Mouse (Mus musculus) G1E (cell line): ENCODE measurements around the gene Spast. TPM values are rescaled to one million over a fixed set of nuclear protein-coding genes. Genes with fewer than 3 reads are reported as not detected.

Experiments used
- ATAC-seq: 2 replicates; pipeline ENCODE4 v1.8.0; 2016; ENCODE audit warnings: mild to moderate bottlenecking; ENCODE audit not compliant: insufficient number of reproducible peaks, poor library complexity, low FRiP score, severe bottlenecking; ENCODE audit errors: extremely low read depth
- DNase-seq: peaks from one replicate; pipeline ENCODE4 v3.0.0; 2012; ENCODE audit warnings: low spot score
- H3K27me3 ChIP-seq: 2 replicates; pipeline ENCODE4 v1.6.1; 2012; ENCODE audit warnings: mild to moderate bottlenecking, low read length, inconsistent platforms; ENCODE audit not compliant: insufficient read depth
- H3K36me3 ChIP-seq: replicated peaks from 2 replicates; pipeline ENCODE3; 2012; ENCODE audit warnings: mild to moderate bottlenecking, inconsistent platforms
- H3K4me1 ChIP-seq: 2 replicates; pipeline ENCODE4 v1.6.1; 2012; ENCODE audit warnings: low read depth, low read length, inconsistent platforms, mixed read lengths; ENCODE audit not compliant: insufficient read depth
- H3K4me3 ChIP-seq: 2 replicates; pipeline ENCODE4 v1.5.1; 2012; ENCODE audit warnings: low read depth, mild to moderate bottlenecking, inconsistent platforms, low read length, moderate library complexity, mixed read lengths
- H3K9me3 ChIP-seq: replicated peaks from 2 replicates; pipeline ENCODE4 v1.6.1; 2012; ENCODE audit warnings: inconsistent platforms
- CTCF ChIP-seq: IDR thresholded peaks from 2 replicates; pipeline ENCODE4 v1.5.1; 2012; ENCODE audit warnings: low read depth, low read length, inconsistent platforms, mixed read lengths
- GATA1 ChIP-seq: IDR thresholded peaks from 2 replicates; pipeline ENCODE4 v1.6.1; 2012; ENCODE audit warnings: borderline replicate concordance, low read length, inconsistent platforms, mixed read lengths
- GATA2 ChIP-seq: IDR thresholded peaks from 2 replicates; pipeline ENCODE4 v1.6.1; 2012; ENCODE audit warnings: low read depth, low read length, inconsistent platforms, borderline replicate concordance
- POLR2AphosphoS5 ChIP-seq: IDR thresholded peaks from 2 replicates; pipeline ENCODE4 v1.6.1; 2012; ENCODE audit warnings: low read depth, low read length, inconsistent platforms; ENCODE audit not compliant: insufficient replicate concordance
- TAL1 ChIP-seq: conservative IDR thresholded peaks from 2 replicates; pipeline ENCODE4 v1.6.1; 2012; ENCODE audit warnings: low read depth, low read length, inconsistent platforms, mixed read lengths
- polyA plus RNA-seq: library from polyadenylated mRNA; stranded (reverse); fragments of >175 nt; gene quantifications from 2 replicates; pipeline ENCODE4 v1.2.3, GENCODE M21; 2012
- total RNA-seq, 2 experiments: library from RNA; stranded (forward) in 1 of 2; stranded (reverse) in 1 of 2; fragments of 200-1000 nt in 1 of 2; fragments of >200 nt in 1 of 2; fragmentation: Nextera tagmentation in 1 of 2; gene quantifications; 2 replicates each; pipeline ENCODE4 v1.2.3; 2014 to 2017

The Spast gene
- total and polyA plus RNA-seq, 3 experiments: 7.9 to 33.9 (median 31.2) TPM

DNA sequence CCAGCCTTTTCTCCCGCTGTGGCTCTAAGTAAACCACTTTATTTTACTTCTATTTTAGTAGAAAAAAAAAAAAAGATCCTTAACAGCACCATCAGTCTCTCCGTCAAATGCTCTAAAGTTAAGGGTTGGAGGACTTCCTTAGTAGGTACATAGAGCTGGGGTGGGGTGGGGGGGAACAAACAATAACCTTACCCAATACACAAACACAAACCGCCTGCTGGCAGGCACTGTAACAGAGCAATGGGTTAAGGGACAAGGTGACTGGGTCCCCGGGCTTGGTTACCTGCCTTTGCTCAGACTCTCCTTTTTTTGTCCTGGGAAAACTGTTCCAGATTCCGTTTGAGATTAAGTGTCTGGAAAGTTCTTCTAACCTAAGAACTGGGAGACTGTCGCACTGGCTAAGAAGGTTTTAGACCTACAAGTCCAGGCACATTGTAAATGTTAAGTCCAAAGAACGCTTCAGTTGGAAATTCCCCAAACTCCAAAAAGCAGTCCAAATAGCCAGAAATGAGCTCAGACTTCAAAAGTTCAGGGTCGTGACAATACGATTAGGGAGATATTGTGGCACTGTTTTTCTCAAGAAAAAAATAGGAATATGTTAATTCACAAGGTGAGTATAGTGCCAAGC lies 7.6 kb upstream of the Spast start:
- H3K36me3 ChIP-seq: no peaks in the 10 kb centered on the region
- no peak for TF ChIP-seq POLR2AphosphoS5
- TF ChIP-seq TAL1: no peak
- TF ChIP-seq GATA2: no peak
- TF ChIP-seq GATA1: no peak
- TF ChIP-seq CTCF: no peak
- DNase-seq: no peak
- no peak overlapping the region for H3K4me3 ChIP-seq
- ATAC-seq: no peak
- no peaks in the 10 kb centered on the region for H3K27me3 ChIP-seq
- H3K4me1 ChIP-seq: no peaks in the 10 kb centered on the region
- H3K9me3 ChIP-seq: no peaks in the 10 kb centered on the region

DNA sequence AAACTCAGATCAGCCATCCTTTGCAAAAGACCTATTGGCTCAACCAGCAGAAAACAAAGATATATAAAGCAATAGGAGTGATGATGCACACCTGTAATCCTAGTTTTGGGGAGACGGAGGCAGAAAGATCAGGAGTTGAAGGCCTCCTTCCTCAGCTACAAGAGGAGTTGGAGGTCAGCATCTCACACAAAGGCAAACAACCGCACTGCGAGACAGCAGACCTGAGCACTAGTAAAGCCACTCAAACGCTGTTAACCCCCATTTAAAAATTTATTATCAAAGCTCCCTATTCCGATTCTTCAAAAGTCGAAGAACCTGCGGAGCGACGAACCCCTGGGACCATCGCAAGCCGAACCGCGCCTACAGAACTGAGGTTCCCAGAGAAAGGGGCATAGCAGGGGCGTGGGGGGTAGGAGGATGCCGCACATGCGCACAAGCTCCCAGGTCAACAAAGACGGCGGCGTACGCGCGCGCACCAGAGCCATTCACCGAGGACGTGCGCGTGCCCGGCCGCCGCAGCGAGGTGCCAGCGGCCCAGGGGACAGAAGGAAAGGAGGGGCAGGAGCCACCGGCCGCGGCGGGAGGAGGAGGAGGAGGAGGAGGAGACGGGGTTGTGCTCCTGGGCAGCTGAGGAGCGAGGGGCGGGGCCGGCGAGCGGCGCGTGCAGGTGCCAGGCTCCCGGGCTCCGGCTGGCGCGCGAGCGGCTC lies 409 bp upstream of the Spast start:
- Histone ChIP-seq H3K9me3 (no peaks in the 10 kb centered on the region), H3K4me1 (peaks cover 26% of the 10 kb centered on the region), H3K36me3 (peaks cover 10% of the 10 kb centered on the region), H3K27me3 (no peaks in the 10 kb centered on the region), H3K4me3 (peak overlapping the region; percentile 83)
- peak; percentile 94 for ATAC-seq
- peak; percentile 81 for DNase-seq
- TF ChIP-seq POLR2AphosphoS5: no peak
- no peak for TF ChIP-seq TAL1
- no peak for TF ChIP-seq CTCF
- no peak for TF ChIP-seq GATA2
- no peak for TF ChIP-seq GATA1

DNA sequence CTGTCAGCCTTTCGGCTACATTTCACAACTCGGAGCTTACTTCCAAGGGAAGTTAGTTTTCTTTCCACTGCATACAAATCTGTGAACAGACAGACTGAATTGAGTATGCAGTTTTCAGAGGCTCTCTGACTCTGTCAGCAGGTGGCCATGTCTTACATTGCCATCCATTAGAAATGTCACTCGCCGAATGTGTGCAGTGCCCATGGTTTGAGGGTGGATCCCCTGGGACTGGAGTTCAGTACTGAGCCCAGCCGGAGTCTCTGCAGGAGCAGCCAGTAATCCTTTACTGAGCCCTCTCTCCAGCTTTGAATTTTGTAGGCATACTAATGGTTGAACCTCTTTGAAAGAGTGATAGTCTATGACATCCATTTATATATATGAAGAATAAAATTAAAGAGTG lies 2.4 kb downstream of the Spast start:
- Histone ChIP-seq H3K9me3 (no peaks in the 10 kb centered on the region), H3K4me1 (peaks cover 26% of the 10 kb centered on the region), H3K27me3 (no peaks in the 10 kb centered on the region), H3K36me3 (peaks cover 19% of the 10 kb centered on the region), H3K4me3 (no peak overlapping the region)
- DNase-seq: no peak
- ATAC-seq: no peak
- TF ChIP-seq GATA2 (no peak), GATA1 (no peak), POLR2AphosphoS5 (no peak)

DNA sequence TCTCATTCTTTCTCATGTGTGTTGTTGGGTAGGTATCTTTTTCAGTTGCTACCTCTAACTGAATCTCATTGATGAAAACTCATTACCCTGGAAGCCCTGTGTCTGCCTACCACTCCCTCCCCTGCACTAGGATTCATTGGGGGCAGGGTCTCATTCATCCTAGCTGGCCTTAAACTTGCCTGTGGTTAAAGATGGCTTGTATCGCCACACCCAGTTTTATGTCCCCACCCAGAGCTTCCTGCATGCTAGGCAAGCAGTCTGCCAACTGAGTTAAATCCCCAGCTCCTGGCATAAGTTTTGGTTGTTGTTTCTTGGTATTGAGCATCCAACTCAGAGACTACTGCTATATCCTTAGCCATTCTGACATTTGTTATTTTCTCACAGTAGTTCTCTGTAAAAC lies 24.8 kb downstream of the Spast start:
- TF ChIP-seq CTCF (no peak), TAL1 (no peak), GATA1 (no peak), GATA2 (no peak), POLR2AphosphoS5 (no peak)
- peaks cover 60% of the 10 kb centered on the region for H3K36me3 ChIP-seq
- no peak for DNase-seq

DNA sequence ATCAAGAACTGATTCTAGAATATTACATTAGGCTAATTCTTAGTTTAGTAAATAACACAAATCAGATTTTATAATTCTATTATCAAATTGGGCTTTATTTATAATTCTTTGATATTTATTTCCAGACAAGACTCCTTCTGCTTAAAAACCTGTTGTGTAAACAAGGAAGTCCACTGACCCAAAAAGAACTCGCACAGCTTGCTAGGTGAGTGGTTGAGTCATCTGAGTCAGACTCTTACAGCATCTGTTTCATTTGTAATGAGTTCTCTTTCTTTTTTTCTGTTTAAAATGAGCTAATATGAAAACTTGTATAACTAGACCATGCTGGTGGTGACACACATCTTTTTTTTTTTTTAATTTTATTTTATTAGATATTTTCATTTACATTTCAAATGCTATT lies 38.1 kb downstream of the Spast start:
- TF ChIP-seq GATA1: no peak
- TF ChIP-seq POLR2AphosphoS5: no peak
- no peak for TF ChIP-seq TAL1
- no peak for TF ChIP-seq CTCF
- no peak for TF ChIP-seq GATA2
- Histone ChIP-seq H3K4me3 (no peak overlapping the region), H3K9me3 (no peaks in the 10 kb centered on the region), H3K36me3 (peaks cover 64% of the 10 kb centered on the region), H3K27me3 (no peaks in the 10 kb centered on the region), H3K4me1 (no peaks in the 10 kb centered on the region)
- ATAC-seq (no peak), DNase-seq (no peak)

More for the DNA sequence above, 24.8 kb downstream of the Spast start:
- Histone ChIP-seq H3K4me1 (no peaks in the 10 kb centered on the region), H3K4me3 (no peak overlapping the region), H3K9me3 (no peaks in the 10 kb centered on the region), H3K27me3 (no peaks in the 10 kb centered on the region)
- ATAC-seq: no peak

DNA sequence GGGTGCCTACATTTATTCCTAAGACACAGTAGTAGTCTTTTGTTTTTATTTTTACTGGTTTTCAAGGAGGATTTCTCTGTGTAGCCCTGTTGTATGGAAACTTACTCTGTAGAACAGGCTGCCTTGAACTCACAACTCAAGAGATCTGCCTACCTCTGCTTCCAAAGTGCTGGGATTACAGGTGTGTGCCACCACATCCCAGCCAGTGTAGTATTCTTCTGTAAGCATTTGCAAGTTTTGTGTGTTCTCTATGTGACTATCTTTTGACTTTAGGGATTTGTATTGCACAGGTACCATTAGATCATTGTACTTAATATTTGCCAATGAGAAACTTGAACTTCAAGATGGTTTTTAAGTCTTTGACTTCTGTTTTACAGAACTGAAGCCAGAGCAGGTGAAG lies 47.9 kb downstream of the Spast start:
- Histone ChIP-seq H3K9me3 (no peaks in the 10 kb centered on the region), H3K36me3 (peaks cover 67% of the 10 kb centered on the region), H3K27me3 (no peaks in the 10 kb centered on the region), H3K4me3 (no peak overlapping the region), H3K4me1 (no peaks in the 10 kb centered on the region)
- ATAC-seq (no peak), DNase-seq (no peak)
- no peak for TF ChIP-seq GATA1
- no peak for TF ChIP-seq GATA2
- no peak for TF ChIP-seq TAL1
- TF ChIP-seq CTCF: no peak
- no peak for TF ChIP-seq POLR2AphosphoS5
